Mouse (Mus musculus) embryonic facial prominence, embryonic 13.5 days (tissue): Measurements from ENCODE around the gene Bod1l. TPM values are rescaled to one million over a fixed set of nuclear protein-coding genes. Genes with fewer than 3 reads are reported as not detected.

Experiments used
- ATAC-seq: fragments of 200-750 bp; cut with Nextera tagmentation; 2 replicates; pipeline ENCODE4 v1.8.0; 2017; ENCODE audit warnings: low read depth; ENCODE audit not compliant: insufficient number of reproducible peaks, insufficient read depth, low FRiP score, low TSS enrichment
- H3K27ac ChIP-seq: fragments of 300-500 bp; sonication (generic); 2 replicates; pipeline ENCODE4 v1.5.1; 2015; ENCODE audit warnings: moderate library complexity, mild to moderate bottlenecking, inconsistent platforms
- H3K27me3 ChIP-seq: fragments of 300-500 bp; sonication (generic); 2 replicates; pipeline ENCODE4 v1.6.1; 2015; ENCODE audit warnings: mild to moderate bottlenecking, inconsistent platforms
- H3K36me3 ChIP-seq: fragments of 300-500 bp; sonication (generic); 2 replicates; pipeline ENCODE4 v1.6.1; 2015; ENCODE audit warnings: mild to moderate bottlenecking, inconsistent platforms
- H3K4me1 ChIP-seq: fragments of 300-500 bp; sonication (generic); 2 replicates; pipeline ENCODE4 v1.6.1; 2015; ENCODE audit warnings: inconsistent platforms
- H3K4me2 ChIP-seq: fragments of 300-500 bp; sonication (generic); 2 replicates; pipeline ENCODE4 v1.6.1; 2015; ENCODE audit warnings: moderate library complexity, mild to moderate bottlenecking, inconsistent platforms
- H3K4me3 ChIP-seq: fragments of 300-500 bp; sonication (generic); 2 replicates; pipeline ENCODE4 v1.5.1; 2015; ENCODE audit warnings: mild to moderate bottlenecking, inconsistent platforms
- H3K9ac ChIP-seq: fragments of 300-500 bp; sonication (generic); 2 replicates; pipeline ENCODE4 v1.6.1; 2015; ENCODE audit warnings: mild to moderate bottlenecking, inconsistent platforms
- H3K9me3 ChIP-seq: fragments of 300-500 bp; sonication (generic); 2 replicates; pipeline ENCODE4 v1.6.1; 2016; ENCODE audit warnings: inconsistent platforms
- WGBS: fragments of 180-500 bp; shearing (Covaris S2); methylation state at CpG from one replicate; pipeline ENCODE4 v1.1.7; 2015; ENCODE audit warnings: mixed read lengths; 5-methylcytosine and 5-hydroxymethylcytosine counted together
- polyA plus RNA-seq: library from polyadenylated mRNA; unstranded; fragments of >200 nt; fragmentation: Nextera tagmentation; extraction: Ambion mirVana; gene quantifications from 2 replicates; pipeline ENCODE4 v1.2.1, GENCODE M21; 2015

Bod1l gene
- polyA plus RNA-seq, 1 experiment from 2014 or later: 28.5 TPM

DNA sequence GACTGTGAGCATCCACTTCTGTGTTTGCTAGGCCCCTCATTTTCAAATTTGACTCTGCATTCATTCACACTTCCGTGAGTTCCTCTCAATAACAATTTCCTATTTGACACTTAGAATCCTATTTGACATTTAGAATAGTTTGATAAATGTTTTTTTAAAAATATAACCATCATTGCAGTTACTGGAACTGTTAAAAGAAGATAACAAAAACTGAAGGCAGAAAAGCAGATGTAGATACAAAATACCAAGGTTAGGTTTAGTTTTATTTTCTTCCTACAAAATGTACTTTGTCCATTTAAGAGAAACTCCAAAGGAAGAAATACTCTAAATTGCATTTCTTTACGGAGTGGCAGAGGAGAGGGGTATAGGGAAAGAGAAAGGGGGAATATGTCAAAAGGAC, 42.5 kb downstream of the Bod1l start:
- H3K36me3 ChIP-seq: peaks cover 63% of the 10 kb centered on the region
- H3K27ac ChIP-seq: no peak overlapping the region
- H3K4me3 ChIP-seq: no peak overlapping the region
- H3K27me3 ChIP-seq: no peaks in the 10 kb centered on the region
- H3K9me3 ChIP-seq: no peaks in the 10 kb centered on the region
- no peak for ATAC-seq
- WGBS: 91% methylated on average over 2 of the region's 2 CpGs
- no peak overlapping the region for H3K9ac ChIP-seq
- no peak overlapping the region for H3K4me2 ChIP-seq
- H3K4me1 ChIP-seq: no peaks in the 10 kb centered on the region

- ATAC-seq: no peak
- Histone ChIP-seq H3K27ac (no peak overlapping the region), H3K4me2 (no peak overlapping the region), H3K4me1 (no peaks in the 10 kb centered on the region), H3K9ac (no peak overlapping the region), H3K9me3 (no peaks in the 10 kb centered on the region), H3K4me3 (no peak overlapping the region), H3K27me3 (no peaks in the 10 kb centered on the region), H3K36me3 (peaks cover 81% of the 10 kb centered on the region)
Observed at GRCm38 (mm10) chr5:41794434-41794833, 49.7 kb downstream of the Bod1l start.

- no peak overlapping the region for H3K4me2 ChIP-seq
- ATAC-seq: no peak
- WGBS: 82% methylated on average over 2 of the region's 2 CpGs
- no peak overlapping the region for H3K4me3 ChIP-seq
- H3K36me3 ChIP-seq: peaks cover 85% of the 10 kb centered on the region
- no peaks in the 10 kb centered on the region for H3K4me1 ChIP-seq
- no peak overlapping the region for H3K27ac ChIP-seq
- no peaks in the 10 kb centered on the region for H3K27me3 ChIP-seq
- H3K9me3 ChIP-seq: no peaks in the 10 kb centered on the region
- H3K9ac ChIP-seq: no peak overlapping the region
Observed at GRCm38 (mm10) chr5:41790517-41790916, 53.6 kb downstream of the Bod1l start.

DNA sequence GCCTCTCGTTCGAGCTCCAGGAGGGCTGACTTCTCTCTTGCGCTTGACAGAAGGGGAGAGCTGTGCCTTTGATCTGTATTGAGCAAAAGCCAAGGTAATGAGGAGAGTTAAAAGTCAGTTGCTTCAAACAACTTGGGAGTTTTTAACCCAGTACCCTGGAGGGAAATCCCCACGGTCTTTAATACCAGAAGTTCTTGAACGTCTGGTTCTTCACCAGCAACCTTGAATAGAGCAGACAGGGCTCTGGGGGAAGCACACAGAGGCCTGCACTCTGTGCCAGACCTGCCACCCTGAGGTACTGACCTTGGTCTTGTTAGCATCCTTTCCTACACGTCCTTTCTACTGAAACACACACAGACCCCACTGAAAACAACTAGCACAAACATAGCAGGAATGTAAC, 55.2 kb downstream of the Bod1l start:
- Histone ChIP-seq H3K9me3 (no peaks in the 10 kb centered on the region), H3K9ac (no peak overlapping the region), H3K36me3 (peaks cover 83% of the 10 kb centered on the region), H3K4me2 (no peak overlapping the region), H3K27ac (no peak overlapping the region), H3K27me3 (no peaks in the 10 kb centered on the region), H3K4me1 (no peaks in the 10 kb centered on the region), H3K4me3 (no peak overlapping the region)
- WGBS: 62% methylated on average over 6 of the region's 6 CpGs
- no peak for ATAC-seq

DNA sequence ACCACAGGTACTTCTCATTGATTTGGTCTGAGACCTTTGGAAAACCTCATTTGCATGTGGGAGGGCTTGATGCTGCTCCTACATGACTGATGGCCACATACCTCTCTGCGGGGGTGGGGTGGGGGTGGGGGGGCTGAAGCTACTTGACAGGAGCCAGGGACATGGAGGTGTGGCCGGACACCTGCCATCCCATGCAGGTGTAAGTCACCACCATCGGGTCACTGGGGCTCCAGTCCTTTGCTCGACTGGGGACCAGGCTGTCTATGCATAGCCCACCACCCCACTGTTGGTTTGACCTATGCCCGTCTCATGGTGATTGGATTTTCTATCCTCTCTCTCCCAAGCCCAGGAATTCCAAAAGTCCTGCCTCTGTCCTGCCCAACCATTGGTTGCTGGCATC, 62.2 kb downstream of the Bod1l start:
- Histone ChIP-seq H3K27me3 (no peaks in the 10 kb centered on the region), H3K9me3 (no peaks in the 10 kb centered on the region), H3K36me3 (peaks cover 27% of the 10 kb centered on the region), H3K27ac (no peak overlapping the region), H3K4me1 (no peaks in the 10 kb centered on the region), H3K4me2 (no peak overlapping the region), H3K4me3 (no peak overlapping the region), H3K9ac (no peak overlapping the region)
- WGBS: 91% methylated on average over 5 of the region's 5 CpGs
- ATAC-seq: no peak; the same call in 1 of the 2 replicates

GRCm38 (mm10) chr5:41780026-41780425, 64.1 kb downstream of the Bod1l start:
- Histone ChIP-seq H3K36me3 (peaks cover 9% of the 10 kb centered on the region), H3K9me3 (no peaks in the 10 kb centered on the region), H3K27me3 (no peaks in the 10 kb centered on the region), H3K4me1 (no peaks in the 10 kb centered on the region), H3K4me3 (no peak overlapping the region), H3K27ac (no peak overlapping the region), H3K9ac (no peak overlapping the region), H3K4me2 (no peak overlapping the region)
- no peak for ATAC-seq
- 66% methylated on average over 3 of the region's 3 CpGs for WGBS

DNA sequence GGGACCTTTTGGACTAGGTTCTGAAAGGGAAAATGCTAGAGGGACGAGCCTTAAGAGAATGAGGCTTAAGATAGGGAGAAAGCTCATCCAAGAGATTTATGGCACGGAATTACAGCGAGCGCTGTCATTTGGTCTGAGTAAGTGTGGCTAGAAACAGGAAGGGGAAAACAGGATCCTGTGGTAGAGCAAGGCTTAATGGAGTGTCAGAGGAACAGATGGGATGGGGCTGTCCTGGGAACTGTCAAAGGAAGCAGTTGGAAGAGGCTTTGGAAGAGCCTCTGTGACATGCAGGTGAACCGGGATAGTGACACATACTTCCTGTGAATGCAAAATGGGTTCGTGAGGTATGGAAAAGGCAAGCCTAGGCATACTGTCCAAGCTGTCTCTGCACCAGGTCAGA, 68.4 kb downstream of the Bod1l start:
- 72% methylated on average over 6 of the region's 6 CpGs for WGBS
- ATAC-seq: no peak
- no peak overlapping the region for H3K4me3 ChIP-seq
- H3K27ac ChIP-seq: no peak overlapping the region
- no peaks in the 10 kb centered on the region for H3K9me3 ChIP-seq
- no peak overlapping the region for H3K4me2 ChIP-seq
- H3K9ac ChIP-seq: no peak overlapping the region
- H3K4me1 ChIP-seq: no peaks in the 10 kb centered on the region
- no peaks in the 10 kb centered on the region for H3K36me3 ChIP-seq
- no peaks in the 10 kb centered on the region for H3K27me3 ChIP-seq

GRCm38 (mm10) chr5:41775273-41775672, 68.8 kb downstream of the Bod1l start:
- no peak overlapping the region for H3K4me2 ChIP-seq
- ATAC-seq: no peak
- H3K4me1 ChIP-seq: no peaks in the 10 kb centered on the region
- 63% methylated on average over 3 of the region's 3 CpGs for WGBS
- no peaks in the 10 kb centered on the region for H3K9me3 ChIP-seq
- no peak overlapping the region for H3K9ac ChIP-seq
- H3K27me3 ChIP-seq: peaks cover under 1% of the 10 kb centered on the region; the same call in 1 of the 2 replicates
- H3K27ac ChIP-seq: no peak overlapping the region
- no peaks in the 10 kb centered on the region for H3K36me3 ChIP-seq
- no peak overlapping the region for H3K4me3 ChIP-seq

DNA sequence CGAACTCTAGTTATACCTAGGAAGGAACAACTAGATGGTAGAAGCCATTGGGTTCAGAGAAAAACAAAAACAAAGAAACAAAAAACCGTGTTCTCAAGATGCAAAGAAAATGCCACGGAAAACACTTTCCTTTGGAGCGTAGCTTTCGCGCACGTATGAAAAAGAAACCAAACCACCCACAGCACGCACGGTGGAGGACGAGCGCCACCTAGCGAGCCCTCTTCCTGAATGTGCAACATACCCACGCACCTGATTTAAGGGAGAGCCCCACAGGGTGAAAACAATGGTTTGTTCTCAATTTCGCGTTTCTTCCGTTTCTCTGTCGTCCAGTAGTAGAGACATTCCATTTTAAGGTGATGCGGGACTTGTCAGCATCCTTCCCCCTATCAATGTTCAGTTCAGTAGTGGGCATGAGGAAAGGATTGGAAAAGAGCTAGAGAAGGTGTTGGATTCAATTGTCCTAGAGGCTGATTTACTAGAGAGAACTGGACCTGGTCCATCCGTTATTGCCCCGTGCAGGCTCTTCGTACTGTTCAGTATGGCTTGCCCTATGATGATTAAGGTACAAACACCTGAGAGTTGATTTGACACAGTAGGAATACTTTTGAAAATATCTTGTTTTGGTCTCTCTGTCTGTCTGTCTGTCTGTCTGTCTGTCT, 75.6 kb downstream of the Bod1l start:
- H3K27ac ChIP-seq: no peak overlapping the region

GRCm38 (mm10) chr5:41767296-41768200, 76.6 kb downstream of the Bod1l start:
- Histone ChIP-seq H3K36me3 (no peaks in the 10 kb centered on the region), H3K4me3 (peak overlapping the region; percentile 35), H3K9me3 (no peaks in the 10 kb centered on the region), H3K9ac (no peak overlapping the region), H3K27ac (no peak overlapping the region), H3K4me1 (peaks cover 26% of the 10 kb centered on the region), H3K4me2 (peak overlapping the region; percentile 52), H3K27me3 (peaks cover 72% of the 10 kb centered on the region)
- ATAC-seq: no peak
- WGBS: 3% methylated on average over 33 of the region's 33 CpGs

More for the DNA sequence above, 75.6 kb downstream of the Bod1l start:
- peak overlapping the region; percentile 52 for H3K4me2 ChIP-seq
- H3K9ac ChIP-seq: no peak overlapping the region
- no peaks in the 10 kb centered on the region for H3K36me3 ChIP-seq
- ATAC-seq: no peak
- peak overlapping the region; percentile 35 for H3K4me3 ChIP-seq
- no peaks in the 10 kb centered on the region for H3K9me3 ChIP-seq
- H3K27me3 ChIP-seq: peaks cover 63% of the 10 kb centered on the region
- peaks cover 21% of the 10 kb centered on the region for H3K4me1 ChIP-seq
- 5% methylated on average over 21 of the region's 21 CpGs for WGBS

GRCm38 (mm10) chr5:41766406-41767010, 77.6 kb downstream of the Bod1l start:
- Histone ChIP-seq H3K27ac (no peak overlapping the region), H3K9me3 (no peaks in the 10 kb centered on the region), H3K9ac (no peak overlapping the region), H3K4me3 (no peak overlapping the region), H3K36me3 (no peaks in the 10 kb centered on the region), H3K4me2 (no peak overlapping the region), H3K27me3 (peaks cover 83% of the 10 kb centered on the region), H3K4me1 (peaks cover 31% of the 10 kb centered on the region)
- no peak for ATAC-seq
- 1% methylated on average over 27 of the region's 27 CpGs for WGBS
